Mouse (Mus musculus) right cerebral cortex, postnatal 25 days (tissue): ENCODE measurements around the gene Idh1.
A peak's percentile ranks its signal among the peaks of the same experiment; 100 is the strongest.

Source experiments
- DNase-seq: peaks from one replicate; pipeline ENCODE4 v3.0.0; 2022

The Idh1 gene

GRCm38 (mm10) chr1:65112031-65112806 lies 74.1 kb downstream of the Idh1 start:
- DNase-seq, result peak; percentile 34

- DNase-seq, result no peak
Measured at GRCm38 (mm10) chr1:65109756-65110435, 76.4 kb downstream of the Idh1 start.

DNA sequence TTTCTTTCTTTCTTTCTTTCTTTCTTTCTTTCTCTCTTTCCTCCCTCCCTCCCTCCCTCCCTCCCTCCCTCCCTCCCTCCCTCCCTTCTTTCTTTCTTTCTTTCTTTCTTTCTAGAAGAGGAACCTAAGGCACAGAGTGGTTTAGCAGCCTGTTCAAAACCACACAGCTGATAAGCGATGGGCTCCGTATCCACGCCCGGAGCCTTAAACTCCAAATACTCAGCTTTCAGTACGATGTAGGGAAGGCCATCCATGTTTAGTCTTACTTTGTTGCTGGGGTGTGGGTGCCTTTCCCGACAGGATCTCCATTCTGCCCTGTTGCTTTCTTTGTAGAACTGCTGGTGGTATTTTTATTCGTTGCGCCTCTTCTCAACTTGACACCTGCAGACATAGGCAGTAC lies 77.1 kb downstream of the Idh1 start:
- no peak for DNase-seq
